Mouse (Mus musculus): ENCODE measurements at regions not wholly inside any gene's neighbourhood (a gene's known extent, or its start where the extent isn't known, plus 50 kb on each side); places are given as distances from the start of the nearest gene placed in this dataset.

- WGBS: 83% methylated on average over 4 of the region's 4 CpGs
- Histone ChIP-seq H3K4me1 (ENCODE audit: control insufficient read depth, insufficient read depth, low read length) (peaks cover 12% of the 10 kb centered on the region), H3K9ac (ENCODE audit: low read depth, low read length) (no peak overlapping the region), H3K27ac (replicated peaks; ENCODE audit: insufficient read depth, low read depth, low read length) (no peak overlapping the region), H3K79me2 (ENCODE audit: control insufficient read depth, insufficient read depth, low read length) (no peaks in the 10 kb centered on the region), H3K36me3 (ENCODE audit: control insufficient read depth, insufficient read depth, low read length) (no peaks in the 10 kb centered on the region), H3K27me3 (ENCODE audit: control insufficient read depth, insufficient read depth, low read length) (no peaks in the 10 kb centered on the region), H3K4me3 (ENCODE audit: insufficient read depth, low read depth, low read length) (no peak overlapping the region)
- DNase-seq (ENCODE audit: extremely low read depth, low read depth, low spot score): no peak
- TF ChIP-seq POLR2A (IDR thresholded peaks at IDR 0.05; ENCODE audit: extremely low read depth, insufficient read depth, low read length): no peak
- TF ChIP-seq CTCF (IDR thresholded peaks at IDR 0.05; ENCODE audit: low read depth, low read length): no peak
Observed at GRCm38 (mm10) chr11:31801575-31801974, 70.4 kb upstream of the Cpeb4 start.

GRCm38 (mm10) chr11:31803319-31803891 is 68.6 kb upstream of the Cpeb4 start:
- H3K4me3 ChIP-seq (ENCODE audit: insufficient read depth, low read depth, low read length): no peak overlapping the region
- 0 out of 2 replicates have a peak overlapping the region, but pooled peaks have one; percentile 0 for H3K9ac ChIP-seq (ENCODE audit: low read depth, low read length)
- no peaks in the 10 kb centered on the region for H3K79me2 ChIP-seq (ENCODE audit: control insufficient read depth, insufficient read depth, low read length)
- TF ChIP-seq POLR2A (IDR thresholded peaks at IDR 0.05; ENCODE audit: extremely low read depth, insufficient read depth, low read length): no peak
- no peak for TF ChIP-seq CTCF (IDR thresholded peaks at IDR 0.05; ENCODE audit: low read depth, low read length)
- 17% methylated on average over 3 of the region's 3 CpGs for WGBS
- H3K27me3 ChIP-seq (ENCODE audit: control insufficient read depth, insufficient read depth, low read length): no peaks in the 10 kb centered on the region
- peaks cover 15% of the 10 kb centered on the region for H3K4me1 ChIP-seq (ENCODE audit: control insufficient read depth, insufficient read depth, low read length)
- DNase-seq (ENCODE audit: extremely low read depth, low read depth, low spot score): peak; percentile 81
- H3K36me3 ChIP-seq (ENCODE audit: control insufficient read depth, insufficient read depth, low read length): no peaks in the 10 kb centered on the region
- H3K27ac ChIP-seq (replicated peaks; ENCODE audit: insufficient read depth, low read depth, low read length): peak overlapping the region; percentile 73

- Histone ChIP-seq H3K4me1 (ENCODE audit: control insufficient read depth, insufficient read depth, low read length) (peaks cover 15% of the 10 kb centered on the region), H3K9ac (ENCODE audit: low read depth, low read length) (no peak overlapping the region), H3K79me2 (ENCODE audit: control insufficient read depth, insufficient read depth, low read length) (no peaks in the 10 kb centered on the region), H3K27ac (replicated peaks; ENCODE audit: insufficient read depth, low read depth, low read length) (no peak overlapping the region), H3K27me3 (ENCODE audit: control insufficient read depth, insufficient read depth, low read length) (no peaks in the 10 kb centered on the region), H3K4me3 (ENCODE audit: insufficient read depth, low read depth, low read length) (no peak overlapping the region), H3K36me3 (ENCODE audit: control insufficient read depth, insufficient read depth, low read length) (no peaks in the 10 kb centered on the region)
- no peak for DNase-seq (ENCODE audit: extremely low read depth, low read depth, low spot score)
- TF ChIP-seq CTCF (IDR thresholded peaks at IDR 0.05; ENCODE audit: low read depth, low read length): no peak
- TF ChIP-seq POLR2A (IDR thresholded peaks at IDR 0.05; ENCODE audit: extremely low read depth, insufficient read depth, low read length): no peak
- 94% methylated on average over 6 of the region's 6 CpGs for WGBS
Observed at GRCm38 (mm10) chr11:31804518-31804917, 67.5 kb upstream of the Cpeb4 start.

GRCm38 (mm10) chr11:31807461-31808215 is 64.4 kb upstream of the Cpeb4 start:
- TF ChIP-seq CTCF (IDR thresholded peaks at IDR 0.05; ENCODE audit: low read depth, low read length) (no peak), POLR2A (IDR thresholded peaks at IDR 0.05; ENCODE audit: extremely low read depth, insufficient read depth, low read length) (no peak)
- Histone ChIP-seq H3K4me3 (ENCODE audit: insufficient read depth, low read depth, low read length) (no peak overlapping the region), H3K27me3 (ENCODE audit: control insufficient read depth, insufficient read depth, low read length) (no peaks in the 10 kb centered on the region), H3K79me2 (ENCODE audit: control insufficient read depth, insufficient read depth, low read length) (no peaks in the 10 kb centered on the region), H3K4me1 (ENCODE audit: control insufficient read depth, insufficient read depth, low read length) (peaks cover 21% of the 10 kb centered on the region), H3K36me3 (ENCODE audit: control insufficient read depth, insufficient read depth, low read length) (no peaks in the 10 kb centered on the region), H3K9ac (ENCODE audit: low read depth, low read length) (no peak overlapping the region), H3K27ac (replicated peaks; ENCODE audit: insufficient read depth, low read depth, low read length) (peak overlapping the region; percentile 41)
- WGBS: 35% methylated on average over 8 of the region's 8 CpGs
- peak; percentile 83 for DNase-seq (ENCODE audit: extremely low read depth, low read depth, low spot score)

- no peak for DNase-seq (ENCODE audit: extremely low read depth, low read depth, low spot score)
- Histone ChIP-seq H3K79me2 (ENCODE audit: control insufficient read depth, insufficient read depth, low read length) (no peaks in the 10 kb centered on the region), H3K4me1 (ENCODE audit: control insufficient read depth, insufficient read depth, low read length) (peaks cover 19% of the 10 kb centered on the region), H3K27me3 (ENCODE audit: control insufficient read depth, insufficient read depth, low read length) (no peaks in the 10 kb centered on the region), H3K36me3 (ENCODE audit: control insufficient read depth, insufficient read depth, low read length) (no peaks in the 10 kb centered on the region), H3K4me3 (ENCODE audit: insufficient read depth, low read depth, low read length) (no peak overlapping the region), H3K9ac (ENCODE audit: low read depth, low read length) (no peak overlapping the region), H3K27ac (replicated peaks; ENCODE audit: insufficient read depth, low read depth, low read length) (peak overlapping the region; percentile 41; the same call in 1 of the 2 replicates)
- 68% methylated on average over 5 of the region's 5 CpGs for WGBS
- TF ChIP-seq CTCF (IDR thresholded peaks at IDR 0.05; ENCODE audit: low read depth, low read length) (no peak), POLR2A (IDR thresholded peaks at IDR 0.05; ENCODE audit: extremely low read depth, insufficient read depth, low read length) (no peak)
Observed at GRCm38 (mm10) chr11:31808216-31808838, 63.7 kb upstream of the Cpeb4 start.

All from liver, adult 2 months (tissue).